Mouse (Mus musculus): ENCODE results near the gene Tnrc6c.

The Tnrc6c gene

DNA sequence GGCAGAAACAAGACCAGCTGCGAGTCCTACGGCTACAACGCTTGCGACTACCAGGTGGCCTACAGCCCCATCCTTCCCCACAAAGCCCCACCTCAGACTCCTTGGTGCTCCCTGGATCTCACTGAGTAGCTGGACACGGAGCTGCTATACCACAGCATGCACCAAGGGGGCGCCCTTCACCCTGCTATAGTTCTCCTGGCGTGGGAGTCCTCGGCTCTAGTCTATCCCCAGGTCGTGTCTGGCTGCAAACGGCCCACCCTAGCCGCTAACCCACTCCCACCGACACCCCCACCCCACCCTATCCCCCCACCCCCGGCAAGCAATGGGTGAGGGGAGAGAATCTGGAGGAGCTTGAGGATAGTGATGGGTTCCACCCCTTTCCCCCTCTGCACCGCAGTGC is 136.2 kb downstream of the Tnrc6c start:
- DNase-seq (ENCODE audit: low read depth, low spot score): no peak

DNA sequence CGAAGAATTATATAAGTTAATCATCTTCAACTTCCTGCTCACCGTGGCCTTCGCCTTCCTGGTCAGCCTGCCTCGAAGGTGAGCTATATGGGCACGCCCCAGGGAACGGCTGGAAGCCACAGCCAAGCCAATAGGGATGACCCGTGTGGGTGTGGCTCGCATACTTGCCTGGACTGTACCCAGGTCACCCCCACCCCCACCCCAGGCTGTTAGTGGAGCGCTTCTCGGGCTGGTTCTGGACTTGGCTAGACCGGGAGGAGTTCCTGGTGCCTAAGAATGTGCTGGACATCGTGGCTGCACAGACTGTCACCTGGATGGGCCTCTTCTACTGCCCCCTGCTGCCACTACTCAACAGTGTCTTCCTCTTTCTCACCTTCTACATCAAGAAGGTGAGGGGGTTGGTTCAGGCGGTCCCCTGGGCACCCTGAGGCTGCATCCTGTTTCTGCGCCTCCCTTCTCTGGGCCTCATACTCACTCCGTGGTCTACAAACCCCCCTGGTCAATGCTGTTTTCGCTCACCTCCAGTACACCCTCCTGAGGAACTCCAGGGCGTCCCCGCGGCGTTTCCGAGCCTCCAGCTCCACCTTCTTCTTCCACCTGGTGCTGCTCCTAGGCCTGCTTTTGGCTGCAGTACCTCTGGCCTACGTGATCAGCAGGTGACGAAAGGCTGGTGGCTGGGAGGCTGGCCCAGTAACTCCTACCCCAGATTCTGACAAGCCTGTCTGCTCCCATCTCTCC is 136.8 kb downstream of the Tnrc6c start:
- no peak for DNase-seq (ENCODE audit: low read depth, low spot score)

DNA sequence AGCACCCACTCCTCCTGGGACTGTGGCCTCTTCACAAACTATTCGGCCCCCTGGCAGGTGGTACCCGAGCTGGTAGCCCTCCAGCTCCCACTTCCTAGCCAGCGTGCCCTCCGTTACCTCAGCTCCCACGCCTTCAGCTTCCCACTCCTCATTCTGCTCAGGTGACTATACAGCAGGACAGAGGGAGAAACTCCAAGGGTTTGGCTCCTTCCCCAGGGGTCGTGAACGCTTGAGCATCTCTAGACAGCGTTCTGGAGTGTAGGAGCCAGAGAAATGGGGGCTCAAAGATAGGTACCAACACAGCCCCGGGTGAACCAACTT is 137.3 kb downstream of the Tnrc6c start:
- DNase-seq (ENCODE audit: low read depth, low spot score): no peak

DNA sequence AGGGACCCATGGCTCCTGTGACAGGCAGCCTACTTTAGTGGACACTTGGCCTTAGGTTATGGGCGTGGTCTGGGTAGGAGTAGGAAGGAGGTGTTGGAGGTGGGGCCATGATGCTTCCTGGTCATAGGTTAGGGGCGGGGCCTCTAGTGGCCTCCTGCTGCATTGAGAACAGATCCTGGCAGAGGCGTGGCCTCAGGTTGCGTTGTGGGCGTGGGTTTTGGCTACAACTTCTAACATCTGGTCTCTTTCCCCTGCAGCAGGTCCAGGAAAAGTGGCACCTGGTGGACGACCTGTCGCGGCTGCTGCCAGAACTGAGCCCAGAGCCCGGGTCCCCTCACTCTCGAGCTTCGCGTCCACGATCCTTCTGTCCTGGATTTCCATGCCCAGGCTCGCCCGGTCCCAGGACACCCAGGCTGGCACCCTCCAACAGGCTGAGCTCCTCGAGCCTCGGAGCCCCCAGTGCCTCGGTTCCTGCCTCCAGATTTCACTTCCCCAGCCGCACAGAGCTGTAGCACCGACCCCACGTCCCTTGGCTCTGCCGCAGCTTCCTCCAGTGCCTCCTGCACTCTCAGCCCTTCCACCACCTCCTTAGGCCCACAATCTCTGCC is 138.3 kb downstream of the Tnrc6c start:
- no peak for DNase-seq (ENCODE audit: low read depth, low spot score)

- DNase-seq (ENCODE audit: low read depth, low spot score): no peak
Observed at GRCm38 (mm10) chr11:117794035-117794551, 140.0 kb downstream of the Tnrc6c start.

GRCm38 (mm10) chr11:117796954-117797353 is 142.9 kb downstream of the Tnrc6c start:
- no peak for DNase-seq (ENCODE audit: low read depth, low spot score)

- DNase-seq (ENCODE audit: low read depth, low spot score): no peak
Observed at GRCm38 (mm10) chr11:117797511-117798159, 143.5 kb downstream of the Tnrc6c start, which contains the start of gene 6030468B19Rik. TSS of gene 6030468B19Rik (plus strand) at chr11:117797660.

DNA sequence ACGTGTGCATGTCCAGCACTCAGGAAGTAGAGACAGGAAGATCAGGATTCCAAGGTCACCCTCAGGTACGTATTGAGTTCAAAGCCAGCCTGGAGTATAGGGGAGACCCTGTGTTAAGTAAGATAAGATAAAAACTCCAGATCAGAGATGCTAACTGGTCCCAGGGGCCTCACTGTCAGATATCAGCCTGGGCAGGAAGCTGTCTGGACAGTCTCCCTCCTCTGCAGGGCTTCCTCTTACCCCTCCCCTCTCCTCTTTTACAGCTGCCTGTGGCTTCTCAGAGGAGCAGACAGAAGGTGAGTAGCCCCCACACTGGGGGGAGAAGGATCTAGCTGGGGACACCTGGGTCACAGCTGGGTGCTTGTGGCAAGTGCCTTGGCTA is 144.1 kb downstream of the Tnrc6c start:
- DNase-seq (ENCODE audit: low read depth, low spot score): no peak

DNA sequence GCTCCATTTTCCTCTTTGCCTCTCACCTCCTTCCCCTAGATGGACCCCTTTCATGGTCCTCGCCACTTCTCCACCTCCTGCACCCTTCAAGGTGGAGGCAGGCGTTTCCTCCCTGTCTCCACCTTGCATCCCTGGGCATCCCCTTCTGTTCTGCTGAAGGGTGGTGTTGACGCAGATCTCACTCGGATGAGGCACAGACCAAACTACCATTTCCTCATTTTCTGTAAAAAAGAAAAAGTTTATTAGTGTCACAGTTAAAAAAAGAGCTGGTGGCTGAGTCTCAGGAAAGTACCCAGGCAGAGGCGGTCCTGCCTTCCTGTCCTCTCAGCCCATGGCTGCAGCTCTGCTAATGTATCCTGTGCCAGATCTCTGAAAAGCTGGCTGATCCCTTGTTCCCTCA is 145.1 kb downstream of the Tnrc6c start:
- DNase-seq (ENCODE audit: low read depth, low spot score): no peak

DNA sequence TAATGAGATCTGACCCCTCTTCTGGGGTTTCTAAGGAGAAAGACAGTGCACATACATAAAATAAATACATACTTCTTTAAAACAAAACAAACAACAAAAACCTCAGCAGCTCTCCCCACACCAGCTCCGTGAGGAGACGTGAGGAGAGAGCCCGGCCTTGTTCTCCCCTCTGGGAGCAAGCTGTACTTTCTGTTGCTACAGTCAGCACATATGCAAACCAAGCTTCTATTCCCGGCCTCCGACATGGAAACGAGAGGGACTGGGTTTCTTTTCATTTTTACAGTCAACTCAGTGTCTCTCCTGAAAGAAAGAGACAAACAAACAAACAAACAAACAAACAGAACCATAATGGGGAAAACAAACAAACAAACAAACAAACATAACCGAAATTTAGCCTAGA is 145.9 kb downstream of the Tnrc6c start:
- DNase-seq (ENCODE audit: low read depth, low spot score): no peak

- no peak for DNase-seq (ENCODE audit: low read depth, low spot score)
Observed at GRCm38 (mm10) chr11:117801650-117802049, 147.6 kb downstream of the Tnrc6c start.

- no peak for DNase-seq (ENCODE audit: low read depth, low spot score)
Observed at GRCm38 (mm10) chr11:117803166-117803688, 149.1 kb downstream of the Tnrc6c start.

DNA sequence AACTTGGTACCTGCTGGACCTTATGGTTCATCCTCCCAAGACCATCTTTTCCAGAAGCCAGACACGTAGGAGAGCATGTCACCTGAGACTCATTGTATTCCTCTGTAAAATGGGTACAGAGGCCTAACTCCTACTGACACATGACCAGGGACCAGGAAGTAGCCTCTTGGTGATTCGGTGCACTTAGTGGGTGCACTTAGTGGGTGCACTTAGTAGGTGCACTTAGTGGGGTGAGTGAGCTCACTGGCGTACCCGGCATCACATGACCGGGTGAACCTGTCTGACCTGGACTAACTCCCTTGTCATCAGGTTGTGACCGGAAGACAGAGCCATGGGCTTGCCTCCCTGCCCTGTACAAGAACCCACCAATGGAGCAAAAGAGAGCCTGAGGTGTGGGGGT is 152.7 kb downstream of the Tnrc6c start:
- DNase-seq (ENCODE audit: low read depth, low spot score): no peak

- DNase-seq (ENCODE audit: low read depth, low spot score): no peak
Observed at GRCm38 (mm10) chr11:117809407-117810311, 155.6 kb downstream of the Tnrc6c start, which contains the start of the genes Gm20708 and Syngr2. TSS of gene Gm20708 (plus strand) at chr11:117809668. TSS of gene Syngr2 (plus strand) at chr11:117809668.

DNA sequence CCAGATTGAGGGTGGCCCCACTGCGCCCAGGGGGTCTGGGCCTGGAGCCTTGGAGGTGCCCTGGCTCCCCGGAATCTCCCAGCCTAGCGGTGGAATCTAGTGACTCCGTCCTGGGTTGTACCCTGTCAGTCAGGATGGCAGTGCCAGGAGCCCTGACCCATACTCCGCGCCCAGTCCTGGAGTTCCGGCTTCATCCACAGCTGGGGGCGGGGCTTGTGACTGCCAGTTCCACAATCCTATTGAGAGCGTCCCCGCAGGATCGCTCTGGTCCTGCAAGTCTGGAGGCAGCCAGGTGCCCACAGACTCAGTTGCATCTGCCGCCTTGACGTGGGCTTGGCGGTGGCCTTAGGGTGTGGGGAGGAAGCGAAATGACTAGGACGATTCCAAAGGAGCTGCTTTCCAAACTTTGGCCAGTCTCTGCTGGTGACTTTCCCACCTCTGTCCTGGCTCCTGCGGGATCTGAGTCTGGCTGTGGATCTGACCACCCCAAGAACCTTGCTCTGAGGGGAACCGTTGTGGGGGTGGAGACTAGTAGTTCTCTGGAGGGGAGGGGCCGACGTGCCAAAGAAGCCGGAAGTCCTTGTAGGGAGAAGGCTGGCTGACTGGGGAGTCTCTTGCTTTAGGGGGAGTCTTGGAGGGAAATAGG is 156.4 kb downstream of the Tnrc6c start:
- no peak for DNase-seq (ENCODE audit: low read depth, low spot score)
